Mouse (Mus musculus): Measurements from ENCODE around the gene Mgp. TPM values are rescaled to one million over a fixed set of nuclear protein-coding genes. Genes with fewer than 3 reads are reported as not detected.
"Not testable (repeated sequence)": the region's sequence is repeated elsewhere in the genome, so short reads cannot be mapped to it uniquely, and the experiment has no call there.

The Mgp gene
- polyA plus RNA-seq, 1 experiment from 2014 or later: 768 TPM

GRCm38 (mm10) chr6:136898222-136898621, 22.6 kb upstream of the Mgp start:
- H3K27me3 ChIP-seq (ENCODE audit: insufficient read depth, low read length): no peaks in the 10 kb centered on the region
- H3K4me3 ChIP-seq (ENCODE audit: low read depth, low read length): no peak overlapping the region
- no peak overlapping the region for H3K4me2 ChIP-seq
- H3K9ac ChIP-seq: no peak overlapping the region
- DNase-seq (peak; percentile 99), ATAC-seq (ENCODE audit: insufficient read depth) (peak; percentile 98)
- TF ChIP-seq CTCF (IDR thresholded peaks at IDR 0.05; ENCODE audit: low read depth): no peak
- no peaks in the 10 kb centered on the region for H3K9me3 ChIP-seq (ENCODE audit: low read depth, low read length)
- H3K27ac ChIP-seq (ENCODE audit: low read depth): peak overlapping the region; percentile 94
- H3K36me3 ChIP-seq (ENCODE audit: insufficient read depth): no peaks in the 10 kb centered on the region
- peaks cover 33% of the 10 kb centered on the region for H3K4me1 ChIP-seq (ENCODE audit: insufficient read depth)
- WGBS: 20% methylated on average over 4 of the region's 4 CpGs

GRCm38 (mm10) chr6:136897789-136898188, 22.2 kb upstream of the Mgp start:
- TF ChIP-seq CTCF (IDR thresholded peaks at IDR 0.05; ENCODE audit: low read depth): no peak
- Histone ChIP-seq H3K4me2 (no peak overlapping the region), H3K36me3 (ENCODE audit: insufficient read depth) (no peaks in the 10 kb centered on the region), H3K9me3 (ENCODE audit: low read depth, low read length) (no peaks in the 10 kb centered on the region), H3K9ac (no peak overlapping the region), H3K27ac (ENCODE audit: low read depth) (peak overlapping the region; percentile 94), H3K27me3 (ENCODE audit: insufficient read depth, low read length) (no peaks in the 10 kb centered on the region), H3K4me3 (ENCODE audit: low read depth, low read length) (no peak overlapping the region), H3K4me1 (ENCODE audit: insufficient read depth) (peaks cover 33% of the 10 kb centered on the region)
- ATAC-seq (ENCODE audit: insufficient read depth) (peak; percentile 62), DNase-seq (peak; percentile 74)
- WGBS: 37% methylated on average over 4 of the region's 4 CpGs

DNA sequence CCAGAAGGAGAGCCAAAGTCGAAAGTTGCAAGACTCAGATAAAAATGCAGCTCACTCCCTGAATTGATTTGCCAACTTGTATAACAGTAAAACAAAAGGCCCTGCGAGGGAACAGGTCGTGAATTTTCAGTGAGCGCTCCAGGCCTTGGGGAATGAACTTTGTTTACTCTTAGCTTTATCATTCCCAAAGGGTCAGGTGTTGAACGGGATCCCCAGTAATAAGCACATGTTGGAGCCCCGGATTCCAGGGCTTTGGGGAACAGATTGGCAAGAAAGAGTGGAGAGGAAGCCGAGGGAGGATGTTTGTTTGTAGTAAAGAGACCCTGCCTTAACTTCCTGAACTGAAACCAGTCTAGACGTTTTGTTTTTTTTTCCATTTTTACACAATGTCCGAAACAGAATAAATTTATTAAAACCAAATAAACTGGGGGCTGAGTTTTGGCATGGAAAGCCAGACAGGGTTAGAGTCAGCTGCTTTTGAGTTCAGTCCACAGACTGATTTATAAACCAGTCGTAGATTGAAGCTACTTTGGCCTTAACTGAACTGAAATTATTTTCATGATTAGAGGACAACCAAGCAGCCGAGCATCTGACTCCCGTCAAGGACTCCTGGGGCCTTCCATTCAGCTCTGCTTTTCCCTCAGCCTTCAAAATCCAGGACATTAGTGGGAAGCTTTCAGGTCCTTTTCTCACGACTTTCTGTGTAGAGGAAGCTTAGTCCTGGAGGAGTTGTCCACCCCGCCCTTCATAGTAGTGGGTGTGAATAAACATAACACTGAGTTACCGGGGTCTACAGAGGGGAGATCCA, 19.1 kb upstream of the Mgp start:
- no peak overlapping the region for H3K4me2 ChIP-seq
- WGBS: 21% methylated on average over 15 of the region's 15 CpGs
- ATAC-seq (ENCODE audit: insufficient read depth) (no peak), DNase-seq (peak; percentile 72)
- peak overlapping the region; percentile 13; the same call in 1 of the 2 replicates for H3K9ac ChIP-seq
- peaks cover 30% of the 10 kb centered on the region for H3K4me1 ChIP-seq (ENCODE audit: insufficient read depth)
- H3K27me3 ChIP-seq (ENCODE audit: insufficient read depth, low read length): no peaks in the 10 kb centered on the region
- no peak for TF ChIP-seq CTCF (IDR thresholded peaks at IDR 0.05; ENCODE audit: low read depth)
- no peak overlapping the region for H3K4me3 ChIP-seq (ENCODE audit: low read depth, low read length)
- H3K9me3 ChIP-seq (ENCODE audit: low read depth, low read length): no peaks in the 10 kb centered on the region
- H3K27ac ChIP-seq (ENCODE audit: low read depth): peak overlapping the region; percentile 78
- H3K36me3 ChIP-seq (ENCODE audit: insufficient read depth): no peaks in the 10 kb centered on the region

GRCm38 (mm10) chr6:136892002-136892401, 16.4 kb upstream of the Mgp start:
- Histone ChIP-seq H3K4me3 (ENCODE audit: low read depth, low read length) (no peak overlapping the region), H3K27ac (ENCODE audit: low read depth) (no peak overlapping the region), H3K4me1 (ENCODE audit: insufficient read depth) (peaks cover 26% of the 10 kb centered on the region), H3K36me3 (ENCODE audit: insufficient read depth) (no peaks in the 10 kb centered on the region), H3K27me3 (ENCODE audit: insufficient read depth, low read length) (no peaks in the 10 kb centered on the region), H3K9ac (no peak overlapping the region), H3K9me3 (ENCODE audit: low read depth, low read length) (no peaks in the 10 kb centered on the region), H3K4me2 (no peak overlapping the region)
- DNase-seq (no peak), ATAC-seq (ENCODE audit: insufficient read depth) (no peak)
- no peak for TF ChIP-seq CTCF (IDR thresholded peaks at IDR 0.05; ENCODE audit: low read depth)
- 84% methylated on average over 2 of the region's 2 CpGs for WGBS

DNA sequence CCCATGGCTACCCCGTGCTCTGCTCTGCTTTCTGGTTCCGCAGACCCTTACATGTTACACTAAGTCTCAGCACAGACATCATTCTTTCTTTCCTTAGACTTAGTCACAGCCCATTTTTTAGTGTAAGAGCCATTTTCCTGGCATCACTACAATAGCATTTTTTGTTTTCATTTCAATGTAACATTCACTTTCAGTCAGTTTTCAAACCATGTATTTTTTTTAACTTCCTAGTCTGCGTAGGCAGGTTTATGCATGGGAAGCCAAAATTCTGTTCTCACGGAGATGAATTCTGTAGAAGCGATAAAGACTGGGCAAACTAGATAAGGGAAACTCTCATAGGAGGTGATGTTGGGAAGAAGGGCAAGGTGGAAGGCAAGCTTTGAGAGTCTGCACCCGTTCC, 13.9 kb upstream of the Mgp start:
- peak overlapping the region; percentile 47; the same call in 1 of the 2 replicates for H3K27ac ChIP-seq (ENCODE audit: low read depth)
- no peaks in the 10 kb centered on the region for H3K27me3 ChIP-seq (ENCODE audit: insufficient read depth, low read length)
- TF ChIP-seq CTCF (IDR thresholded peaks at IDR 0.05; ENCODE audit: low read depth): no peak
- ATAC-seq (ENCODE audit: insufficient read depth): no peak
- WGBS: 59% methylated on average over 6 of the region's 6 CpGs
- DNase-seq: peak; percentile 52
- H3K9ac ChIP-seq: no peak overlapping the region
- no peak overlapping the region for H3K4me3 ChIP-seq (ENCODE audit: low read depth, low read length)
- H3K4me2 ChIP-seq: no peak overlapping the region
- no peaks in the 10 kb centered on the region for H3K36me3 ChIP-seq (ENCODE audit: insufficient read depth)
- H3K9me3 ChIP-seq (ENCODE audit: low read depth, low read length): no peaks in the 10 kb centered on the region
- 0 out of 2 replicates have a peak, but pooled peaks cover 6% of the 10 kb centered on the region for H3K4me1 ChIP-seq (ENCODE audit: insufficient read depth)

DNA sequence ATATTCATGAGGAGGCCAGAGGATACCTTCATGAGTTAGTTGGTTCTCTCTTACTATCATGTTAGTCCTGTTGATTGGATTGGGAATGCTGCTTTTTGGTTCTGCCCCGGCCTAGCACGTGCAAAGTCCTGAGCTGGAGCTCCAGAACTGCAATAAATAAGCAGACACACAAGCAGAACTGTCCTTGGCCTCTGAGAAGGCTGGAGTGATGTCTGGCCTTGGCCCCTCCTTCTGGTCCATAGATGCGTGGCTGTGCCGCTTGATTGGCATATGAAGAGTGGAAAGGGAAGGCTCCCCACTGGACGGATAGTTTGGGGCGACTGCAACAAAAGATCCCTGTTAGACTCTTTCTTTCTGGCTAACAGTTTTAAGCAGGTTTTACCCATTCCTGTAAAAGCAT, 13.4 kb upstream of the Mgp start:
- no peak for TF ChIP-seq CTCF (IDR thresholded peaks at IDR 0.05; ENCODE audit: low read depth)
- Histone ChIP-seq H3K9me3 (ENCODE audit: low read depth, low read length) (no peaks in the 10 kb centered on the region), H3K9ac (no peak overlapping the region), H3K27me3 (ENCODE audit: insufficient read depth, low read length) (no peaks in the 10 kb centered on the region), H3K27ac (ENCODE audit: low read depth) (peak overlapping the region; percentile 56; the same call in 1 of the 2 replicates), H3K4me1 (ENCODE audit: insufficient read depth) (0 out of 2 replicates have a peak, but pooled peaks cover 3% of the 10 kb centered on the region), H3K36me3 (ENCODE audit: insufficient read depth) (no peaks in the 10 kb centered on the region), H3K4me3 (ENCODE audit: low read depth, low read length) (no peak overlapping the region), H3K4me2 (no peak overlapping the region)
- no peak for DNase-seq
- ATAC-seq (ENCODE audit: insufficient read depth): no peak
- WGBS: 86% methylated on average over 6 of the region's 6 CpGs

- peak; percentile 87 for ATAC-seq (ENCODE audit: insufficient read depth)
- TF ChIP-seq CTCF (IDR thresholded peaks at IDR 0.05; ENCODE audit: low read depth): no peak
- Histone ChIP-seq H3K27ac (ENCODE audit: low read depth) (peak overlapping the region; percentile 68), H3K4me1 (ENCODE audit: insufficient read depth) (no peaks in the 10 kb centered on the region), H3K36me3 (ENCODE audit: insufficient read depth) (no peaks in the 10 kb centered on the region), H3K9me3 (ENCODE audit: low read depth, low read length) (no peaks in the 10 kb centered on the region), H3K4me3 (ENCODE audit: low read depth, low read length) (no peak overlapping the region), H3K4me2 (no peak overlapping the region), H3K27me3 (ENCODE audit: insufficient read depth, low read length) (no peaks in the 10 kb centered on the region), H3K9ac (no peak overlapping the region)
- WGBS: 35% methylated on average over 9 of the region's 9 CpGs
- DNase-seq: peak; percentile 84
Observed at GRCm38 (mm10) chr6:136887854-136888253, 12.2 kb upstream of the Mgp start.

- not testable (repeated sequence) for H3K36me3 ChIP-seq (ENCODE audit: insufficient read depth); H3K4me2 ChIP-seq; ATAC-seq (ENCODE audit: insufficient read depth); H3K4me1 ChIP-seq (ENCODE audit: insufficient read depth); H3K4me3 ChIP-seq (ENCODE audit: low read depth, low read length); DNase-seq; H3K27ac ChIP-seq (ENCODE audit: low read depth); H3K27me3 ChIP-seq (ENCODE audit: insufficient read depth, low read length); H3K9ac ChIP-seq; H3K9me3 ChIP-seq (ENCODE audit: low read depth, low read length)
- 30% methylated on average over 1 of the region's 1 CpGs for WGBS
Observed at GRCm38 (mm10) chr6:136884766-136885165, 9.1 kb upstream of the Mgp start.

All from lung, embryonic 14.5 days (tissue).